Mouse (Mus musculus) heart, embryonic 16.5 days (tissue): ENCODE results near the gene Gm49358. TPM values are rescaled to one million over a fixed set of nuclear protein-coding genes. Genes with fewer than 3 reads are reported as not detected.

ENCODE experiments used
- ATAC-seq: fragments of 200-750 bp; cut with Nextera tagmentation; replicated peaks from 2 replicates; pipeline ENCODE4 v1.8.0; 2017; ENCODE audit warnings: moderate number of reproducible peaks; ENCODE audit not compliant: insufficient read depth, low FRiP score; ENCODE audit errors: extremely low read depth
- H3K27ac ChIP-seq: fragments of 300-500 bp; sonication (generic); 2 replicates; pipeline ENCODE4 v1.5.1; 2014; ENCODE audit warnings: mild to moderate bottlenecking, low read length, control low read depth, moderate library complexity
- H3K27me3 ChIP-seq: fragments of 300-500 bp; sonication (generic); 2 replicates; pipeline ENCODE4 v1.6.1; 2014; ENCODE audit warnings: low read length, mixed read lengths; ENCODE audit not compliant: control insufficient read depth, insufficient read depth
- H3K36me3 ChIP-seq: fragments of 300-500 bp; sonication (generic); 2 replicates; pipeline ENCODE4 v1.6.1; 2014; ENCODE audit not compliant: control insufficient read depth, insufficient read depth
- H3K4me1 ChIP-seq: fragments of 300-500 bp; sonication (generic); 2 replicates; pipeline ENCODE4 v1.6.1; 2014; ENCODE audit warnings: low read length, mixed read lengths; ENCODE audit not compliant: control insufficient read depth, insufficient read depth
- H3K4me2 ChIP-seq: fragments of 300-500 bp; sonication (generic); 2 replicates; pipeline ENCODE4 v1.6.1; 2014; ENCODE audit warnings: low read depth, mild to moderate bottlenecking, control low read depth, low read length
- H3K4me3 ChIP-seq: fragments of 300-500 bp; sonication (generic); 2 replicates; pipeline ENCODE4 v1.5.1; 2014; ENCODE audit warnings: mild to moderate bottlenecking, control low read depth, low read length
- H3K9ac ChIP-seq: fragments of 300-500 bp; sonication (generic); 2 replicates; pipeline ENCODE4 v1.6.1; 2014; ENCODE audit warnings: low read length, control low read depth
- H3K9me3 ChIP-seq: fragments of 300-500 bp; sonication (generic); replicated peaks from 2 replicates; pipeline ENCODE4 v1.6.1; 2016; ENCODE audit warnings: low read length; ENCODE audit not compliant: control insufficient read depth
- WGBS: fragments of 180-500 bp; shearing (Covaris S2); extraction: QIAGEN DNeasy Blood & Tissue Kit; methylation state at CpG from one replicate; pipeline ENCODE4 v1.1.7; 2014; 5-methylcytosine and 5-hydroxymethylcytosine counted together
- polyA plus RNA-seq: library from polyadenylated mRNA; unstranded; fragments of >200 nt; fragmentation: Nextera tagmentation; extraction: Ambion mirVana; gene quantifications from 2 replicates; pipeline ENCODE4 v1.2.1, GENCODE M21; 2015

Gm49358 gene
- polyA plus RNA-seq, 1 experiment from 2014 or later: not detected

DNA sequence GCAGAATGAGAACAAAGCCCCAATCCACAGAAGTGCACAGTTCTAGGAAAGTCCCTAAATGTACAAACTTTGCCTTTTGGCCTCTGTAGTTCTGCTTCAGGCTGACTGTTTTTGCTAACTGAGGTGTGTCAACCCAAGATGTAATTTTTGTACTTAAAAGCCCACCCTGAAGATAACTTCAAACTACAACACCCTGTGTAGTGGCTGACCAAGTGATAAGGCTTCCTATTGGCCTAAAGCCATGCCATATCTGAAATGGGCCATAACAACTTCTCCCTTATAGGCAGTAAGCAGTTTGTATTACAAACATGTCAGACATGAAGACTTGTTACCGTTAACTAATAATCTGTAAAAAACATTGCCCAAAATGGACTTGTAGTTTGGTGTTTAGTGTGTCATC is 6.0 kb upstream of the Gm49358 start:
- Histone ChIP-seq H3K9ac (no peak overlapping the region), H3K4me2 (no peak overlapping the region), H3K4me3 (no peak overlapping the region), H3K4me1 (no peaks in the 10 kb centered on the region), H3K36me3 (no peaks in the 10 kb centered on the region), H3K27me3 (no peaks in the 10 kb centered on the region), H3K27ac (no peak overlapping the region), H3K9me3 (no peaks in the 10 kb centered on the region)
- 85% methylated on average over 1 of the region's 1 CpGs for WGBS
- ATAC-seq: no peak

GRCm38 (mm10) chr10:86758211-86758610 is 5.6 kb upstream of the Gm49358 start:
- Histone ChIP-seq H3K4me1 (no peaks in the 10 kb centered on the region), H3K4me3 (no peak overlapping the region), H3K27ac (no peak overlapping the region), H3K36me3 (no peaks in the 10 kb centered on the region), H3K9me3 (peaks cover 4% of the 10 kb centered on the region; the same call in 1 of the 2 replicates), H3K27me3 (no peaks in the 10 kb centered on the region), H3K4me2 (no peak overlapping the region), H3K9ac (no peak overlapping the region)
- WGBS: 81% methylated on average over 6 of the region's 6 CpGs
- ATAC-seq: no peak

- Histone ChIP-seq H3K36me3 (no peaks in the 10 kb centered on the region), H3K4me3 (no peak overlapping the region), H3K27ac (no peak overlapping the region), H3K4me1 (no peaks in the 10 kb centered on the region), H3K9me3 (peaks cover 4% of the 10 kb centered on the region; the same call in 1 of the 2 replicates), H3K9ac (no peak overlapping the region), H3K27me3 (no peaks in the 10 kb centered on the region), H3K4me2 (no peak overlapping the region)
- 90% methylated on average over 1 of the region's 1 CpGs for WGBS
- no peak for ATAC-seq
Observed at GRCm38 (mm10) chr10:86761236-86761635, 2.5 kb upstream of the Gm49358 start.

DNA sequence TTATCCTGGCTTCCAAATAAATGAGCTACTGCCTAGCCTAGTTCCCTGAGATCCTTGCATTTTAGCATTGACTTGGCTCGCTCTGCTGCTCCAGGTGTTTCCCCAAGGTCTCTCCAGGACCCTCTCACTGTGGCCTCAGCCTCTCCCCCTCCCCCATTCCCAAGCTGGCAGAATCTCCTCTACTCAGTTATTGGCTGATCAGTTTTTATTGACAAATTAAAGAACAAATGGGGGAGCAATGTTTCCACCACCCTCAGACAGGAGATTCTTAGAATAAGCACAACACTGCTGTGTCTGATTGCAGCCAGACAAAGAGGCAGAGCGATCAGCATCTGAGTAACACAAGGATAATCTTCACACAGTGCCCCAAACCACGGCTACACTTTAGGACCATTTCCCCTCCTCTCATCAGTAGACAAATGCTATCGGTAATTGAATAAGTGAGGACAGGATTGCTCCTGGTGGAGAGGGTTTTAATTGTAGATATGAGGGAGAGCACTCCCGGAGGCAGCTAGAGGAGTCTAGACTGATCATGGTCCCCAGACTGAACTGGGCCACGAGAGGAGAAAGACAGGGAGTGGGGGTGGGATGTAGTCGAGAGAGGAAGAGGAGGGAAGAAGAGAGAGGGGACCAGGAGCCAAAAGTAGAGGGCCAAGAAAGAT is 1.9 kb upstream of the Gm49358 start:
- H3K4me3 ChIP-seq: no peak overlapping the region
- no peaks in the 10 kb centered on the region for H3K36me3 ChIP-seq
- no peak overlapping the region for H3K4me2 ChIP-seq
- H3K27ac ChIP-seq: no peak overlapping the region
- H3K4me1 ChIP-seq: no peaks in the 10 kb centered on the region
- 41% methylated on average over 7 of the region's 7 CpGs for WGBS
- H3K9me3 ChIP-seq: peaks cover 4% of the 10 kb centered on the region; the same call in 1 of the 2 replicates
- no peak overlapping the region for H3K9ac ChIP-seq
- no peak for ATAC-seq
- no peaks in the 10 kb centered on the region for H3K27me3 ChIP-seq

- Histone ChIP-seq H3K36me3 (no peaks in the 10 kb centered on the region), H3K4me2 (no peak overlapping the region), H3K27me3 (no peaks in the 10 kb centered on the region), H3K4me3 (no peak overlapping the region), H3K27ac (no peak overlapping the region), H3K9me3 (peaks cover 4% of the 10 kb centered on the region; the same call in 1 of the 2 replicates), H3K4me1 (no peaks in the 10 kb centered on the region), H3K9ac (no peak overlapping the region)
- WGBS: 60% methylated on average over 3 of the region's 3 CpGs
- ATAC-seq: no peak
Observed at GRCm38 (mm10) chr10:86762384-86762730, 1.4 kb upstream of the Gm49358 start.

DNA sequence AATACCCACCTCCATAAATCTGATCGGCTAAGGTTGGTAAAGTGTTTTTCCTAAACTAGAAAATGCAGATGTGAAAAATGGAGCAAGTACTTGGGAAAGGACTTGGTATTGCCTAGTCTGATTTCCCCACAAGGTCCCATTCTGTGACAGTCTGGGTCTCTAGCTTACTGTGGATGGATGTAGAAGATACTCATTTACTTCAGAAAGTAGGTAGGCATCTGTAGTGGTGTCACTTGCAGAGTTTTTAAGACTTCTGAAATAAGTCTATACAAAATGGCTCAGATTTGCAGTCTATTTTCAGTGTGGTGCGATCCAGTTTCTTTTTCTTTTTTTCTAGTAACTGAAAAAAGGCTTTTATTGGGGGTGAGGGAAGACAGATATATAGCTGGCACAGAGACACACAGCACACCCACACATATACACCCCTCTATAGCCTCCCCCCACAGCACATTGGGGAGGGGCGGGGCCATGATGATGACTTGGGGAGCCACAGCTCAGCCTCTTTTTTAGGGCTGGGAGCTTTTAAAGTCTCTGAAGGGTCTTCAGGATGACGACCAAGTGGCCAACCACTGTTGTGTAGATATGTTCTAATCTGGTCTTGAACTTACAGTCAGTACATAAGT is 1.7 kb downstream of the Gm49358 start:
- Histone ChIP-seq H3K36me3 (no peaks in the 10 kb centered on the region), H3K27me3 (no peaks in the 10 kb centered on the region), H3K27ac (no peak overlapping the region), H3K9ac (no peak overlapping the region), H3K4me3 (no peak overlapping the region), H3K4me2 (no peak overlapping the region), H3K9me3 (peaks cover 4% of the 10 kb centered on the region; the same call in 1 of the 2 replicates), H3K4me1 (no peaks in the 10 kb centered on the region)
- WGBS: 80% methylated on average over 4 of the region's 4 CpGs
- ATAC-seq: no peak

- H3K36me3 ChIP-seq: no peaks in the 10 kb centered on the region
- no peak overlapping the region for H3K27ac ChIP-seq
- H3K4me2 ChIP-seq: no peak overlapping the region
- no peaks in the 10 kb centered on the region for H3K4me1 ChIP-seq
- H3K27me3 ChIP-seq: no peaks in the 10 kb centered on the region
- no peak overlapping the region for H3K4me3 ChIP-seq
- H3K9me3 ChIP-seq: no peaks in the 10 kb centered on the region
- ATAC-seq: no peak
- no peak overlapping the region for H3K9ac ChIP-seq
- 65% methylated on average over 5 of the region's 5 CpGs for whole genome bisulfite sequencing
Observed at GRCm38 (mm10) chr10:86769216-86769615, 5.4 kb downstream of the Gm49358 start.

DNA sequence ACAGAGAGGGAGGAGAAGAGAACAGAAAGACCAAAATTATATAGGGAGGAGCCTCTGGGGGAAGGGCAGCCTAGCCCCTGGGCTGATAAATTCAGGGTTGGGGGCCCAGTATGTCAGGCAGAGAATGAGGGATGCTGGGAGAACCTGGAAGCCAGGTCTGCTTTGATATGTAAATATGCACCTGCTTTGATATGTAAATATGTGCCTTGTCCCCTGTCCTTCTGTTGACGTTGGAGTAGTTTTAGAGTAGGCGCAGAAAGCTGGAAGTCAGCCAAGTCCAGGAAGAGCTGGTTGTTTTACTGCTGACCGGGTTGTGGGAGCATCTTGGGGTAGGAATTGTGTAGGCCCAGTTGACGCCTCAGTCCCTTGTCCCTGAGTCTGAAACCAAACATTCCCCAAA is 6.0 kb downstream of the Gm49358 start:
- H3K27ac ChIP-seq: no peak overlapping the region
- WGBS: 33% methylated on average over 4 of the region's 4 CpGs
- H3K4me3 ChIP-seq: no peak overlapping the region
- H3K4me1 ChIP-seq: no peaks in the 10 kb centered on the region
- no peak overlapping the region for H3K4me2 ChIP-seq
- H3K9ac ChIP-seq: no peak overlapping the region
- no peak for ATAC-seq
- H3K27me3 ChIP-seq: no peaks in the 10 kb centered on the region
- no peaks in the 10 kb centered on the region for H3K9me3 ChIP-seq
- no peaks in the 10 kb centered on the region for H3K36me3 ChIP-seq

DNA sequence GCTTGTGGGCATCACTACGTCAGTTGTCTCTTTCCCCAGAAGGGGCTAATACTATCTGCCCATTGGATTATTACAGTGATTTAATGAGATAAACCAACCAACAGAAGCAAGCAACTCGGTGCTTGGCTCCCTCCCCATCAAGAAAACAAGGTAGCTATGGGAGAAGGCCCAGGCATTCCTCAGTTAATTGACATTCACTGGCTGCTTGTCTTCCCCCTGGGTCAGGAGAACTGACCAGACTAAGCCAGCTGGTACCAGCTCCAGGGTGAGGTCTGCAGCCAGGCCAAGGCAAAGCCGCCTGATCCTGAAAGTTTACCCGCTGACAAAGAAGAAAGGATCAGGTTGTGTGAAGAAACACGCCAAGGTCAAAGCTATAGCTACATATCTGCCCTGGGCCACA is 7.9 kb downstream of the Gm49358 start:
- no peak overlapping the region for H3K4me3 ChIP-seq
- no peak overlapping the region for H3K4me2 ChIP-seq
- no peak overlapping the region for H3K9ac ChIP-seq
- no peaks in the 10 kb centered on the region for H3K27me3 ChIP-seq
- no peaks in the 10 kb centered on the region for H3K9me3 ChIP-seq
- ATAC-seq: no peak
- no peak overlapping the region for H3K27ac ChIP-seq
- WGBS: 80% methylated on average over 5 of the region's 5 CpGs
- peaks cover 3% of the 10 kb centered on the region; the same call in 1 of the 2 replicates for H3K4me1 ChIP-seq
- H3K36me3 ChIP-seq: no peaks in the 10 kb centered on the region
